Mouse (Mus musculus) pancreas, adult 10 weeks (tissue): ENCODE data around the gene Dusp18. TPM values are rescaled to one million over a fixed set of nuclear protein-coding genes. Genes with fewer than 3 reads are reported as not detected.

ENCODE experiments used
- polyA plus RNA-seq: library from polyadenylated mRNA; stranded (reverse); fragments of 350-450 nt; fragmentation: Illumina TruSeq; extraction: RNeasy Lipid Tissue Mini Kit (QIAGEN cat#74804); gene quantifications from one replicate; pipeline ENCODE4 v1.2.3, GENCODE M21; 2015; ENCODE audit warnings: low read depth, low replicate concordance; ENCODE audit not compliant: insufficient read depth

Gene Dusp18
- 1.1 TPM for polyA plus RNA-seq

DNA sequence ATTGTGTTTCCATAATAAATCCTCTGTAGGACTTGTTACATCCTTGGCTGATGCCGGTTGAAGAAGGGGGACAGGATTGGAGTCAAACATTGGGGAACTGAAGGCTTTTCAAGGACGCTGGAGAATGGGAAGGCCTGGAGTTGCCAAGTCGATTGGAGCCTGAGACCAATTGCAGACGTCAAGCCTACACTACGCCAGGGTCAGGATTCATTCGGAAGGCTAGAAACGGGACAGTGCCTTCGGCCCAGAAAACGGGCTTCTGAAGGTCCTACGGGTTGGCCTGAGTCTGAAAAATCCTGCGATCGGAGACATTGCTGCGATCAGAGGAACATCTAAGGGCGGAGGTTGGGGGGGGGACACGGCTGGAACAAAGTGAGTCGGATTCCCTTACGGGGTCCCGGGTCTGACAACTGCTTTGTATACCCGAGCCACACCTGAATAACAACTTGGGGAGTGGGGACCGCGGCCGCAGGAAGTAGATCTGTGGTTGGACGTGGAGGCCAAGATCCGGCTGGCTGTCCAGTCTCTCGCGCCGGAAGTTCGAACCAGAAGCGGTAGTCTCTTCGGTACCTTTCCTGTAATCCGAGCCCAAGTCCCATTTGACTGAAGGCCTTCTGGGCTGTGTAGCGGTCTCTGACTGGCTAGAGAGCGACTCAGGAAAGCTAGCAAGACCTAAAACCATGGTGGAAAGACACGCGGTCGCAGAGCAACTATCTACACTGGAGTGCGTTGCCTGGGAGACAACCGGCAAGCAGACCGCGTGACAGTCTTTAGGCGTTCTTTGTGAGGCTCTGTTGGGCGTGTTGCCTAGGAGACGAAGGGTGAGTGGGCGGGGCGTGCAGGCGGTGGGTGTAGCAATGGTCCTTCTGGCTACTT lies at the start of gene Dusp18, which contains the start of gene 4921536K21Rik:
TSS of gene Dusp18 (plus strand) at position 835 of the 876 bp plus-strand sequence.
TSS of gene 4921536K21Rik (minus strand) at position 693 of the 876 bp plus-strand sequence.

DNA sequence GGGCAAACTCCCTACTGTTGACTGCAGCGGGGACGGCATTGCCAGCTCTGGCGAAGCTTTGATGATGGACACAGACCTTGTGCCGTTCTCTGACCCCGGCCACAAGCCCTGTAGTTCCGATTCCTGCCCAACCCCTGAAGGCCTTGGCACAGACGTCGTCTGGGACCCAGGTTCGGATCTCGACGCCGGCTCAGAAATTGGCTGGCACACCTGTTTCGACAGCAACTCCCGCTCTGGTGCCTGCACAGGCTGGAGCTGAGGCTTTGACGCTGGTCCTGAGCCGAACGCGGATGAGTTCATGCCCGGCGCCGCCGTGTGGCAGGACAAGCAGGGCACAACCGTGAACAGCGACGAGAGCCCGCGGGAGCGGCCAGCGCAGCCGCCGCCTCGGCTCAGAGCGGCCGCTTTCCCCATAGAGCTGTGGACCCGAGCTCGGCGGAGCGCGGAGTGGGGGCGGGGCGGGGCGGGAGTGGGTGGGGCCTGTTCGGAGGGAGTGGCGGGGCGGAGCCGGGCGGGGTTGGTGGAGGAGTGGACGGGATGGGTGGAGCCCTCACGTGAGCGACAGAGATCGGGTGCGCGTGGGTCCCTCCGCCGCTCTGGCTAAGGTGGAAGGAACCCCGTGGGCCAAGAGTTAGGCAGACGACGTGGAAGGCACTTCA lies 31.5 kb upstream of the Dusp18 start, which contains the start of gene Osbp2:
TSS of gene Osbp2 (minus strand) at position 450 of the 659 bp plus-strand sequence.

DNA sequence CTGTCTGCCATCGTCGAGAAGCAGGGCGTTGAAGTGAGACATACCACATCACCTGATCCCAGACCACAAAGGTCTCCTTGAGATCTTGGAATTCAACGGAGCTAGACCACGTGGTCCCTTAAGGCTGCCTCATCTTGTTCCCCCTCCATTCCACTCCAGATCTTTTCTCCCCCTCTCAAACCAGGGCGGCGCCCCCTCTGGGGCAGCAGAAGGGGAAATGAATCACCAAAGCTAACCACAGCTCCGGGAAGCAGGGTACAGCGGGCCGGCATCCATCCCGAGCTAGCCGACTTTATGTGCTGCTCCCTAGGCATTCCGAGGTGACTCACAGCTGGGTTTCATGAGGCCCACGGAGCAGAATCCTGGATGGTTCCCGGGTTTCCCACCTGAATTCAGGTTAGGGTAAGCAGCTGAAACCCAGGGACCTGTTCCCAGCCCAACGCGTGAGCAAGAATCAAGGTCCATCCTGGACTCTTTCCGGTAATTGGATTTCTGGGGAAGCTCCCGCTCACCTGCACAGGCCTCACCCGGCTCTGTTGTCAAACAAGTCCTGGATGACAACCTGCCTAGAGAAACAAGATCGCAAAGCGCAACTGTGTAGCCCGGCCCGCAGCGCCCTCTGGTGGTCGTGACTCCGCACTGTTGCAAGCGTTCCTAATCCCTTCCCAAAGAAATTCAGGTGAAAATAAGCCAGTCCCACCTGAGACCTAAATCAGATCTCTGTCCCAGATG lies 19.2 kb downstream of the Dusp18 start, which contains the start of gene Slc35e4:
TSS of gene Slc35e4 (minus strand) at position 556 of the 732 bp plus-strand sequence.

DNA sequence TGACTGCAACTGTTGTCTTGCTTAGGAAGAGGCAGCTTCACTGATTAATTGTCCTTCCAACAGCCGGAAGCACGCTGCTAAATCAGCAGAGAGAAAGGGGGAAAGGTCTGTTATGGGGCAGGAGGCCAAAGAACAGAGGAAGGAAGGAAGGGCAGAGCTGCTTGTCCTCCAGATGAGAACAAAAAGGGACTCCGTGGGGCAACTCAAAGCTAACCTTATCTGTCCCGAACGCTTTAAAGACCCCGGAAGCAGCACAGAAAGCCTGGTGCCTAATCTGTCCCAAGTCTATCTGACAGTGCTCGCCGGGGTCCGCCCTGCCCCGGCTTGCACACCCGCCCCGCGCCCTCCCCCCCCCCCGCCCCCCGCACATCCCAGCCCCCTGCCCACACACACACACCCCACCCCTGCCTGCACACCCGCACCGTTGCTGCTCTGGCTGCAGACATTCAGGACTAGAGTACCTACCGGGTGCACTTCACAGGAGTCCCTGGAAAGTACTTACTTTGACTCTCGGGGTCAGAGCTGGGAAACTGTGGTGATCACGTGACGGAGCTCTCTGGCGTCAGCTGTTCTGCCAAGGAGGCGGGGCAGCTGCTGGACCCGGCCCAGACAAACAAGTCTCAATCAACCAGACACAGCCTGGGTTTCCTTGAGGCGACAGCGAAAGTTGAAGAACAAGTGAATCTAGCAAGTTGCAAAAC lies 36.6 kb downstream of the Dusp18 start, which contains the start of gene Tcn2:
TSS of gene Tcn2 (minus strand) at position 649 of the 701 bp plus-strand sequence.

Other genes starting within 250 kb of the Dusp18 start
- 6.6 TPM for gene Morc2a, start 246.0 kb upstream of the Dusp18 start, polyA plus RNA-seq
- gene Osbp2, start 31.3 kb upstream of the Dusp18 start, polyA plus RNA-seq = 0.78 TPM
- gene 4921536K21Rik, start 142 bp upstream of the Dusp18 start, polyA plus RNA-seq = not detected
- gene Slc35e4, start 19.4 kb downstream of the Dusp18 start, polyA plus RNA-seq = 1.6 TPM
- 27.4 TPM for gene Tcn2, start 36.9 kb downstream of the Dusp18 start, polyA plus RNA-seq
- 8.3 TPM for gene Pes1, start 68.7 kb downstream of the Dusp18 start, polyA plus RNA-seq
- gene 4930556J24Rik, start 81.5 kb downstream of the Dusp18 start, polyA plus RNA-seq = not detected
- gene Gal3st1, start 88.4 kb downstream of the Dusp18 start, polyA plus RNA-seq = 2.3 TPM
- gene Sec14l4, start 136.2 kb downstream of the Dusp18 start, polyA plus RNA-seq = 2.7 TPM
- not detected for gene Sec14l3, start 169.6 kb downstream of the Dusp18 start, polyA plus RNA-seq
- 2.8 TPM for gene Mtfp1, start 200.2 kb downstream of the Dusp18 start, polyA plus RNA-seq
- gene Sec14l2, start 228.2 kb downstream of the Dusp18 start, polyA plus RNA-seq = 0.92 TPM
- gene Rnf215, start 240.0 kb downstream of the Dusp18 start, polyA plus RNA-seq = 11.9 TPM